Mouse (Mus musculus): ENCODE results near the gene Sec11a.

GRCm38 (mm10) chr7:80897721-80898120 lies 49.9 kb downstream of the Sec11a start:
- TF ChIP-seq CTCF (conservative IDR thresholded peaks at IDR 0.05; ENCODE audit: insufficient read depth, insufficient read length, low read depth, low read length) (no peak), POLR2A (IDR thresholded peaks at IDR 0.05; ENCODE audit: low read depth, low read length) (no peak)
